Mouse (Mus musculus) frontal cortex, postnatal 10 days (tissue): Measurements from ENCODE around the gene Rae1.

Experiments used
- DNase-seq, 2 experiments: peaks; one replicate each; pipeline ENCODE4 v3.0.0; 2022; ENCODE audit warnings: low spot score in 2 of 2, mixed read lengths in 1 of 2

Rae1 gene

DNA sequence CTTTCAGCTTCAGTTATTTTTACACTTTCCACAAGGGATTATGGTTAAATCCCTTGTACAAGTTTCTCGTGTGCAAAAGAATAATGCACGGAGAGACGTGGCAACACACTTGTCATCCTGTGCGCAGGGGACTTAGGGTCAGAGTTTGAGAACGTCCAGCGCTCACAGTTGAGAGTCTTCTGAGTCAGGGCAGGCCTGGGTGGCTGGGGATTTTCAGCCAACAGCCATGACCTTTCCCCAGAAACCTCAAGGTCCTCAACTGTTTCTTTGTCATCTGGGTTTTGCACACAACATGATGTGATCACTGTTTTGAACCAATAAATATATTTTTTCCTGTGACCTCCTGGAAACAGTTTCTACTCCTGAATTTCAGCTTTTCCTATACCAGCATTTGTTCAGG is 9.8 kb upstream of the Rae1 start:
- DNase-seq, result no peak

DNA sequence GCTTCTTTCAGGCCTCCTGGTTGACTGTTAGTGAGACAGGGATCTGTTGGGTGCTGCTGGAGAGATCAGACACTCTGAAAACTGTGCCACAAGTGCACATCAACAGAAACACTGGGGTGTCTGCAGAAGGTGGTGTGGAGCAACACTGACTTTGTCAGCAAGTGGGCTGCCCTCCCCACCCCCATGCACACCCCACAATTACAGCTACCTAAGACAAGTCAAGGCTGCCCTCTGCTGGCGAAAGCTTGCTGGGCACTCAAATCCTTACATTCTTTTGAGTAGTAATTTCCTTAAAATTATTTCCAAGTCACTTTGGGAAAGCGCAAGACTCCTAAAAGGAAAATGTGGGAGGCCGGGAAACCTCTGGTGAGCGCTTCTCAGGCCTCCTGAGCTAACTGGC is 3.7 kb upstream of the Rae1 start:
- peak; percentile 59 to 69 for DNase-seq

DNA sequence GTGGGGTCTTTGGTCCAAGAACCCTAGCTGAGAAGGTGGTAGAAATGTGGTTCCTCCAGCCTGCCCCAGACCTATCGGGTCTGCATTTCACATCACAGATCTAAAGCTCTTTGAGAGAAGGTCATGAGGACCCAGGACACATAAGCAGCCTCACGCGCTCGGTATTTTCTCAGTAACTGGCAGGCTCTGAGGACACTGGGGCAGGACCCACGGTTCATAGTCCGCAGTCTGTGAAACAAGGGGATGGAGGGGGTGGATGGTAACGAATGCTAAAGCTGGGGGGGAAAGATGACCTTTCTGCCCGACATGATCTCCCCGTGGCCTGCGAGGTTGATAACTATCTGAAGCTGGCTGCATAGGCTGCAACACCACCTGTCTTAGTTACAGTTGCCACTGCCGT is 2.2 kb upstream of the Rae1 start:
- no peak for DNase-seq

DNA sequence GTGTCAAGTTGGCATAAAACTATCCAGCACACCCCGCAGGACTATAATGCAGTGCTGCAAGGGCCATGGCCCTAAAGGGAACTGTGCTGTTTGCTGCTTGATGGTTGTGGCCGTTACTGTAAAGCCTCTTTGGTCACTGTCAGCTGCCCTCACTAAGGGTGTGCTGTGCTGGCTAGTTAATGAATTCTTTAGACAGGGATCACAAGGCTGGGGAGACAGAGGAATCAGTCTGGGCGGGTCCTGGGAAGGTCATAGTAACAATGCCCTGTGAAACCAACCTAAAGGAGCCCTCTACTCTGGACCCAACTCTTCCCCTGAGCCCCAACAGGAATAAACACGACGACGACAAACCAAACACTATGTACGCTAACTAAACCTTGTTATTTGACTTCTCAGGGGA is 1.4 kb upstream of the Rae1 start:
- DNase-seq, result no peak

DNA sequence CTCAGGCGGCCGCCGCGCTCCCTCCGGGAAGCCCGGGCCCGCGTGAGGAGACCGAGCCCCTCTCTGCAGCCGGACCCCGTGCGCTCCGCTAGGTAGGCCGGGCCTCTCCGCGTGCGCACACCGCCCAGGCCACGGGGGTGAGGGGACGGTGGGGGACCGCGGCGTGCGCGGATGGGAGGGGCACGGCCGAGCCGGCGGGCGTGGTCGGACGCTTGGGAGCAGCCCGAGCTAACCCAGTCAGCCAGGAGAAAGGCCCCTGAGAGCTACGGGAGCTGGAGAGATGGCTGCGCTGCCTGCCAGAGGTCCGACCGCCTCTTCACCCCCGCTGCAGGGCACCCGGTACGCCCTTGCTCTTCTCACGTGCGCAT is 352 bp downstream of the Rae1 start:
- no peak for DNase-seq

DNA sequence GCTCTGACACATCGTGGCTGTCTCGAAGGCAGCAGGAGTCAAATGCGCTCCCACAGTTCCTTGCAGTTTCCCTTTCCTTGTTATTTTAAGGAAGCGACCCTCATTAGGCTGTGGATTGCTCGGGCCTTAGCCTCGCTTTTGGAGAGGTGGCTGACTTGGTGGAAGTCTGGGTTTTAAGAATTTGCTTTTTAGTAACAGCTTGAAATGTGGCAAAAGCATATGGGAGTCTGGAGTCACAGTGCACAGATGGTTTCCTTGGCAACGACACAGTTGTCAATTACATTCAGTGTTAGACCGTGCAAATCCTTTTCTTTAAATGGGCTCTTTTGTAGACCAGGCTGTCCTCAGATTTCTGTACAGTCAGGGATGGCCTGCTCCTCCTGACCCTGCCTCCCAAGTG is 1.0 kb downstream of the Rae1 start:
- no peak for DNase-seq

DNA sequence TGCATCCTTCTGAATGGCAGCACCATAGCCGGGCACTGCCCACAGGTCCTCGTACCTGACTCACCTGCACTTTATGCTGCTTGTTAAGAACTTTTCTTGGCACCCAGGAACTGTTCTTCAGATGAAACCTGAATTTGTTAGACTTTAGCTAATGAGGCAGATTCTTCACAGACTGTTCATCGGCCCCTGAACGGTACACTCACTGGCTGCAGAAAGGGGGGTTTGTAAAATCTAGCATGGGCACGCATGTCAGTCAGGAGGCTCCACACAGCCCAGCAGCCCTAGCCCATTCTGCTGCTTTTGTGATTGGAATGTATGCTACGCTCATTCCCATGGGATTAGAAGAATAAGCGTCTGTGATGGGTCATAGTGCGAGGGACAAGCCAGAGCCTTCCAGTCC is 3.8 kb downstream of the Rae1 start:
- no peak for DNase-seq

DNA sequence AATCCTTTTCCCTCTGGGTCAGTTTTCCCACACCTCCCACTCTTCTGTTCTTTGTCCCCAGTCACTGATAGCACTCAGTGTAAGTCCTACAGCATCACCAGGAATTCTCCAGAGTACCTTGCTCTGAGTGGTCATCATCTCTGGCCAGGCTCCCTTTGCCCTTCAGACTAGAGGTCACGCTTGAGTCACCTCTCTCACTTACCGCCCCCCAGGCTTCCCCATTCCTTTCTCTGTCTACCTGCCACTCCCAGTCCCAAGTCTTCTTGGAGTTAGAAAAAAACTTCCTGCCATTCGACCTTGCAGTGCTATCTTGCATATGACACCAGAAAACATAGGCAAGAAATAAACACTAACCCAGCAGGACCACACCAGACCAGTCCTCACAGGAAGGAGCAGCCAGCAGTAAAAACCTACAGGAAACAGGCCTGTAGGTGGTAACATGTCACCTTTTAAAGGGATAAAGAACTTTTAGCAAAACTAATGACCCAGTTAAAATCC is 10.4 kb downstream of the Rae1 start:
- DNase-seq, result no peak

DNA sequence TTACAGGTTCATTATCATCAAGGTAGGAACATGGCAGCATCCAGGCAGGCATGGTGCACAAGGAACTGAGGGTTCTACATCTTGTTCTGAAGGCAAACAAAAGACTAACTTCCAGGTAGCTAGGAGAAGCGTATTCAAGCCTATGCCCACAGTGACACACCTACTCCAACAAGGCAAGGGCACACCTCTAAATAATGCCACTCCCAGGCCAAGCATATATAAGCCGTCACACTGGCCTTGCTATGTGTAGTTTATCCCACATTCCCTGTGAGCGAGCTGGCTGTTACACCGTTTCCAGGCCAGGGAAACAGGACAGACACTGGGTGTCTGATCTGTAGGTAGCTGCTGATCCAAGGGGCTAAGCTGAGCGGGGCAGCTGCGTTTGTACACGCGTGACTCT is 11.5 kb downstream of the Rae1 start:
- no peak for DNase-seq

DNA sequence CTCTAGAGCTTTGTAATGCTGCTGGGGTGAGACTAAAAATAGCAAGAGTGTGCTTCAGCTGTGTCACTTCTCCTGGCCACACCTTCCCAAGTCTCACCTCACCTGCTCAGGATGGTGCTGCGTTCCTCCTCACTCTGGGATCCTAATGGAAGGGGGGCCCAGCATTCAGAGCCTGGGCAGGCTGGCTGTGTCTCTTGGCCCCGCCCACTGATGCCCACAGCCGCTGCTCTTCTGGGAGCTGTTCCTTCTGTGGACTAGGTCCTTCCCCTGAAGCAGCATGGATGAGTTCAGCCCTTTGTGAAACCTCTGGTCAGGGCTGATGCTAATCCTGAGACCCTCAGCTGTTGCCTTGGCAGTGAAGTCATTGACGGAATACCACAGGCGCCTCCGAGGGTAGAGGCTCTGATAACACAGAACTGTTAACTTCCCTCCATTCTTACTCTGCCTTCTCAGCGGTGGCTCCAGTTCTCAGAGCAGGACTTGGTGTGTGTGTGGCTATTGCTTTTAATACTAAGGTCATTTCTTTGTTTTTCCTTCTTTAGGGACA is 14.9 kb downstream of the Rae1 start:
- DNase-seq, result no peak

DNA sequence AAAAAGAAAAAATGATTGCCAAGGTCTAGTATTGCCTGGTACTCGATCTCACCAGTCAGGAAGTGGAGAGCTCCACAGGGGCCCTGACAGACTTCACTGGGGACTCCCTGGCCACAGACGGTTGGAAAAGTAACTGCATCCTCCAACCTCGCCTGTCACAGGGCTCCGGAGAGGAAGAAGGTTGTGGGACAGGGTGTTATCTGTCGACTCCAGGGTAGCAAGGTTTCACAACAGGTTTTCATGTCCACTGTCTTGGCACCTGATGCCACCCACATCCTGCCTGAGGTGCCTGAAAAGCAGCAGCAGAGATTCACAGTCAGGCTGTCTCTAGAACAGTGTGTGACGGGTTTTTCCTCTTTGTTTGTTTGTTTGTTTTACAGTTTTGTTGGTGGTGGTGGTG is 18.0 kb downstream of the Rae1 start:
- DNase-seq, result no peak

DNA sequence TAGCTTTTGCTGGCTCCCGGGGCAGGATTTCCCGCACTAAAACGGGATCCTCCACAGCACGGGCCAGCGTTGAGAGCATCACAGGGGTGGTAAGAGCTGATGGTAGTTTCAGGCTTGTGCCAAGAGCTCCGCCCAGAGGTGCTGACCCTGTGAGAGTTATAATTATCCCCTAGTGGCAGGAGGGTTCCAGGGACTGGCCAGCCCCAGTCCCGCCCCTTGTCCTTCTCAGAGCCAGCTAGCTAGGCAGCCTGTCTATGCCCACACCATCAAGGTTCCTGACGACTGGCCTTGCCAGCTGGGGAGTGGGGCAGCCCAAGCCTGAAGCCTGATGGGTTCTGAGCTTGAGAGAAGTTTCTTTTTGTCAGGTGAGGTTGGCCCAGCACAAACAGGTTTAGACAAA is 18.7 kb downstream of the Rae1 start:
- DNase-seq, result no peak

DNA sequence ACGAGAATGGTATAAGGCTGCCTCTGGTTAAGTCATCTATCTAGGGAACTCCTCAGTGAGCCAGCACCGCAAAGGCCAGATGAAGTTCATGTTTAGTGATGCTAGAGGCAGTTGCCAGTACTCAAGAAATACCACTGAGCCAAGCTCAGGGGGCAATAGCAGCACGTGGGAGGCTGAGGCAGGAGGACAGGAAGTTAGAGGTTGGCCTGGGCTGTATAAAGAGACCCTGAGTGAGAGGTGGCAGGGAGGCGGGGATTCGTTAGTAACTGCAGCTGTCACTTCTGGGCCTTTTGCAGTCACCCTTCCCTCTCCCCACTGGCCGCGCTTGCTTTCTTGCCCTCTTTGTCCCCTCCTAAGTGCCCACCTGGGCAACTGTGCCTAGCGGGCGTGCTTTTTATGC is 19.4 kb downstream of the Rae1 start:
- no peak for DNase-seq

DNA sequence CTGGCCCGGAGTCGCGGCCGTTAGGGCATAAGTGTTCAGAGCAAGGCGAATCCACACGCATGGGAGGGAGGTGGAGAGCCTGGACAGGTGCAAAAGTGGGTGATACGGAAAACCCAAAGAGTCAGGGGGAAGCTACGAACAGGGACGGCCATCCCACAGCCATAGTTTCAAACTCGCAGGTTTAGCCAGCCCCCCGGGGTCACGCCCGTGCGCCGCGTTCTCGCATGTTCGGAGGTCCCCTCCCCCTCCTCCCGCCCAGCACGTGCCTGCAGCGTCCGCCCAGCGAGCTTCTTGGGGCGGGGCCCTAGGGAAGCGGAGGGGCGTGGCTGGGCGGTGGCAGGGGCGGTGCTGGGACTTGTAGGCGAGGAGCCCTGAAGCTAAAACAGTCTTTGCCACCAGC is 19.9 kb downstream of the Rae1 start:
- DNase-seq, result peak; percentile 75 to 80

DNA sequence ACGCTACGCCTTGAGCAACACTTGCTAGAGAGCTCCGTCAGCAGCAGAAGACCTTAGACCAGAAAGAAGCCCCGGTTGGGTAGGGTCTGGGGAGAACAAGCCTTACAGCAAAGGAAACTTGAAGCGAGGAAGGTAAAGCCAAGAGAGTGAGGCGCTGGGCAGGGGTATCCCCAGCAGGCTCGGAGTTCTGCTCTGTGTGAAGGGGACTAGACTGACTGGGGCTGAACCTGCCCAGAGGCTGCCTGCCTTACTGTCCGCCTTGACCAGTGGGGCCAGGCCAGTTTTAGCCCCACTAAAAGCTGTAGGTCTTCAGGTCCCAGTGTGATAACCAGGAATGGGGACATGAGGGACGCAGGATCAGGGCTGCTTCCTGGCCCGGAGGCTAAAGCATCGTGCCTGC is 20.5 kb downstream of the Rae1 start, which contains the start of gene Rbm38:
Rbm38 (plus strand) TSS at position 69 of the 400 bp plus-strand sequence.
- DNase-seq, result no peak

DNA sequence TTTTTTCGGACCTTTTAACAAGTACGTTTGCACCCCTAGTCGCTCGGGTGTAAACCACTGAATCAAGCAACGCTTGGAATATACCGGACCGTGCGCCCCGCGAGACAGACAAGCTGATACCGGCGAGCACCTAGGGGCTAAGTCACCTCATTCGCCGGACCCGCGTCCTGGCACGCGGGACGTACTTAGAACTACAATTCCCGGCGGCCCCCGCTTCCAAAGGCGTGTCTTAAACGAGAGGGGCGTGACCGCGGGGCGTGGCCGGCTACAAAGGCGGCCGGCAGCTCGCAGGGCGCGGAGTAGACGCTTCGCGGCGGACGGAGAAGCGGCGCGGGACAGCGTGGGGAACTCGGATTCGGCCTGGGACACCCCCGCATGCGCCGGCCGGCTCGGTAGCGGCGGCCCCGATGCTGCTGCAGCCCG is 21.7 kb downstream of the Rae1 start:
- peak; percentile 81 to 90 for DNase-seq

DNA sequence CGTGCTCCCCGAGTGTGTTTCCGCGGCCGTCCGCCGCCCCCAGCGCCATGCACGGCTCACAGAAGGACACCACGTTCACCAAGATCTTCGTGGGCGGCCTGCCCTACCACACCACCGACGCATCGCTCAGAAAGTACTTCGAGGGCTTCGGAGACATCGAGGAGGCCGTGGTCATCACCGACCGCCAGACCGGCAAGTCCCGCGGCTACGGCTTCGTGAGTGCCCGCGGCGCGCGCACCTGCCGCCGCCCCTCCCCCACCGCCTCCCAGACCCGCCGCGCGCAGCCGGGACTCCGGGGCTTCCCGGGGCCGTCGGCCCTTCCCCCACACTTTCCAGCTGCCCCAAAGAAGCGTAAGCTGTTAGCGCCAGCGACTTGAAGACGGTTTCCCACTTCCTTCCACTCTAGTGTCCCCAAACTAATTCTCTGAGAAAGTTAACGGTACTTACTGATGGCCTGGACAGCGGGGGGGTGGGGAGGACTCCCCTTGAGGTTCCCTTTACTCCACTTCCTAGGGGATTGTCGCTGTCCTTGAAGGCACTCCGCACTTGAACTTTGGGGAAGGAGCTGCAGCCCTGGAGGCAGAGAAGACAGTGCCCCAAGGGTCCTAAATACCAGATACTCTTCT is 22.3 kb downstream of the Rae1 start:
- DNase-seq, result no peak

DNA sequence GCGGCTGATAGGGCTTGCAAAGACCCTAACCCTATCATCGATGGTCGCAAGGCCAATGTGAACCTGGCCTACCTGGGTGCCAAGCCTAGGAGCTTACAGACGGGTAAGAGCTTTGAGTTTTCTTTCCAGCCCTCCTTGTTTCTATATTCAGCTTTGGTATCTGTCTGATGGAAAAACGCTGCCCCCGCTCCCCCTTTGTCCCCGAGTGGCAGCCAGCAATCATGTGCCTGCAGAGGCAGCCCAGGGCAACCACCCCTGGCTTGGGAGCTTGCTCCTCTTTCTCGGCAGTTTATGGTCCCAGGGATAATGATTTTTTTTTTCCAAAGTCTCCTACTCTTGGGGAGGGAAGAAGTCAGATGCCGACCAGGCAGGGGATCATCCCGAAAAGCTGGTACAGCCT is 22.9 kb downstream of the Rae1 start:
- no peak for DNase-seq

DNA sequence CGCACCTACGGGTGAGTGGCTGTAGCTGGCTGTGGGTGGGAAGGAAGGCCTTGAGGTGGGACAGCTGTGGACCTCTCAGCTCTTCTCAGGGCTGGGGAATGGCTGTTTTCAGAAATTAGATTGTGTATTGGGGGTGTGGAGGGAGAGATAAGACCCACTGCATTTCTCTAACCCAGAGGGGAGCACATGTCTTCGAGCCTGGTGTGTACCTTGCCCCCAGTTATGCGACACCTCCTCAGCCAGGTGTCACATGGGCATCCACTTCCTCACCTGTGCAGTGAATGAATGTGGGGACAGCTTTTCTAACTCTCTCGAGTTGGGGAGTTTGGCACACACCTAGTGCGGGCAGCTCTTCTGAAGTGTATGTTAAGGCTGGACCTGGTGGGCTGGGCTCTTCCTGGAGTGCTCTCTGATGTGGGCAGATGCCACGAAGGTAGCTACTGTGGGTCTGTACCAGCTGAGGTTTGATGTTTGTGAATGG is 23.5 kb downstream of the Rae1 start:
- no peak for DNase-seq

DNA sequence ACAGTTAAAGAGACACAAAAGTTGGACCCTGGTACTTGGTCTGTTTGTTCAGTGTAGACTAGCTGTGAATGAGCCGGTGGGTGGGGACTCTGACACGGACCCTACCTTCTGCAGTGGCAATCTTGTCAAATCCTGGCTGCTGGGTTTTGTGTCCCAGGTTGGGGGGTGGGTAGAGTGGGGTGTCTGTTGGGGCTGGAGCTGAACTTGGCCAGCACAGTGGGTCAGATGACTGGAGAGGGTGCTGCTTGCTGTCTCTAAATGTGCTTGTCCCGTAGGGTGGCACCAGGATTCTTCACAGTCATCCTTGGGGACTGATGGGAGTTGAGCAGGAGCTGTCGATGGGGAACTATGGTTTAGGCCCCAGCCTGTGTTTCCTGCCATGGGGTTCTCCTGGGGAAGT is 24.0 kb downstream of the Rae1 start:
- DNase-seq, result no peak

DNA sequence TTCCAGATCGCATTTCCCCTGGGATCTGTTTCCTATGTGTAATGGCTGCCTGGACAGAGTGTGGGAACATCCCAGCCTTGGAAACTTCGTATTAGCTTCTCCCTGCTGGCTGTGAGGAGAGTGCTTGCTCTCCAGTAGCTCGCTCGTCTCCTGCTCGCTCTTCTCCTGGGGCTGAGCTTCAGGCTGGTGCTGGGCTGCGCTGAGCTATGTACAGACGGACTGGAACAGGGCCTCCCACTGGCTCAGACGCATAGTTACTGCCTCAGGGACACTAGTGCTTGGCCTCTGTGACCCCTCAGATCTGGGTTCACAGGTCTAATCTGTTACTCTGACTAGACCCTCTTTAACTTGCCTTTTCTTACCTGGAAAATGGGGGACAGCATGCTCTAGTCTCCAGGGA is 24.5 kb downstream of the Rae1 start:
- no peak for DNase-seq

DNA sequence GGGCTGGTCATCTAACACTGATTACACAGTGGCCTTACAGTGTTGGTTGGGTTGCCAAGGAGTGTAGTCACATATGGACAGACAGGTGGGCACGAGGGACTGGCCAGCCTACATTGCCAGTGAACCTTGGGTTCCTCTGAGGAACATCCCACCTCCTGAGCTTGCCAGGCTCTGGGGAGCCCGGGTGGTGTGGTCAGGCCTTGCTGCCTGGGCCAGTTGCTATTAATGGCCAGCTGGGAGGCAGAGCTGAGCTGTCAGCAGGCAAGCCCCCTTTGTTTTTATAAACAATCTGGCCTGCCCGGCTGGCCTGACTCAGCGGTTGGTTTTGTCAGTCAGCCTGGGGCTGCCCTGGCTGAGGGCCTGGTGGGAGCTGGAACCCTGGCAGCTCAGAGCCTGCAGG is 25.0 kb downstream of the Rae1 start:
- DNase-seq, result no peak

DNA sequence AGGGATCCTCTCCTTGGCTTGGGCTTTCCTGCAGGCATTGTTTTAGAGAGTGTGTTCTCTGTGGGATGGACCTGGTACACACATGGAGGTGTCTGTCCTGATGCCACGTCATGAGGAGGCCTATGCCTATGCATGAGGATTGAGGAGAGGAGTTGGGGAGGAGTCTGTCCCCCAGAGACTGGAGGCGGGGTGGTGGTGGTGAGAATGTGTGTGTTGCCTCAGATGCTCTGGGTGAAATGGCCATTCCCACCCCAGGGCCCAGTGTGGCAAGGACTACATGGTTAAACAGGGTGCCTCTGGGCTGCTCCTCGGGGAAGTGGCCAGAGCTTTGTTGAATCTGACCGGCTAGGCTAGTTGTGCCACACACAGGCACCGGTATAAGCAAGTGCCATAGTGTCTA is 26.4 kb downstream of the Rae1 start:
- DNase-seq, result no peak

DNA sequence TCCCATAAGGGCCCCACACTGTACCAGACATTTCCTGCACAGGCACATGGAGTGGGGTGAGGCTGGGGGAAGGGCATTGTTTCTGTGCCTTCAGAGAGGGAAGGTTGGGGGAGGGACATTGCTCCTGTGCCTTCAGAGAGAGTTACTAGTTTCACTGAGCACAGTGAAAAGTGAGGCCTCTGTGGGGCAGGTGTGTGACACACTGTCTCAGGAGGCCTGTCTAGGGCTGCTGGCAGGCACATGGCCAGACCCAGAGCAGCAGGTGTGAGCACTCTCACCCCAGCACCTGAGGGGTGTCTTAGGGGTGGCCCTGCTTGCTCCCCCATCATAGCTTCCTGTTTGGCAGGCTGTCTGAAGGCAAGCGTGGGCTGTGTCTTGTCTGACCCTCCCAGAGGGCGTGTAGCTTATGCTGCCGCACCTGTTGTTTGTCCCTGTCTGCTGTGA is 26.8 kb downstream of the Rae1 start:
- DNase-seq, result no peak
